Mouse (Mus musculus): Measurements from ENCODE around the gene Clcn5. TPM values are rescaled to one million over a fixed set of nuclear protein-coding genes. Genes with fewer than 3 reads are reported as not detected.

The Clcn5 gene
- total and polyA plus RNA-seq, 2 experiments = 1.1 to 7.5 TPM

DNA sequence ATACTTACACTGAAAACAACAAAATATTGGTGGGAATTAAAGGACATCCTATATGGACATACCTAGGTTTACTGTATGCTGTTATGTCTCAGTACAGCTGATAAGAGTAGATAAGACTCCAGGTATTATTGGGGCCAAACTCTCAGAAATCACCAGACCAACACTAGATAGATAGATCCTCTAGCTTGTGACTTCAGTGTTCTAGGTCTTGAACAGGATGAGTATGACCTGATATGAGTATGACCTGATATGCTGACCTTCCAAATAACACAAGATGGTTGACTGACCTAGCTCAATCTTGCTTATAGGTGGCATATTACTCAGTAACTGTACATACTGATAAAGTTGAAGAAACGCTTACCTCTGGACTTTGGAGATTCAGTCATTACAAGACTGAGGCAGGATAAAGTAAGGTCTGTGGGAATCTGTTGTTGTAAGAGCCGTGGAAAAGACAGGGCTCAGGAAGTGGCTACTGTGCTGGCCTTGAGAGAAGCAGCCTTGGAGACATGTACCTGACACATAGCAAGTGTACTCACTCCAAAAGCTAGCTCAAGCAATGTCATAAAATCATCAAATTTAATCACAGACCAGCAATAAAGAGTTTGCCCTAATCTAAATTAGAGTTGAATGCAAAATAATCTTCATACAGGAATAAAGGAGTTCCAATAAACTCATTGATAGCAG is 32.0 kb downstream of the Clcn5 start:
- H3K36me3 ChIP-seq (ENCODE audit: control insufficient read depth, insufficient read depth, low read length) = no peaks in the 10 kb centered on the region
- no peak overlapping the region for H3K27ac ChIP-seq (replicated peaks; ENCODE audit: insufficient read depth, low read depth, low read length)
- H3K4me3 ChIP-seq (ENCODE audit: insufficient read depth, low read depth, low read length) = no peak overlapping the region
- no peaks in the 10 kb centered on the region for H3K27me3 ChIP-seq (ENCODE audit: control insufficient read depth, insufficient read depth, low read length)
- H3K79me2 ChIP-seq (ENCODE audit: control insufficient read depth, insufficient read depth, low read length) = no peaks in the 10 kb centered on the region
- no peak for DNase-seq (ENCODE audit: extremely low read depth, low read depth, low spot score)
- WGBS = 82% methylated on average over 2 of the region's 2 CpGs
- H3K4me1 ChIP-seq (ENCODE audit: control insufficient read depth, insufficient read depth, low read length) = no peaks in the 10 kb centered on the region
- TF ChIP-seq CTCF (IDR thresholded peaks at IDR 0.05; ENCODE audit: low read depth, low read length) = no peak
- no peak for TF ChIP-seq POLR2A (IDR thresholded peaks at IDR 0.05; ENCODE audit: extremely low read depth, insufficient read depth, low read length)
- H3K9ac ChIP-seq (ENCODE audit: low read depth, low read length) = no peak overlapping the region

DNA sequence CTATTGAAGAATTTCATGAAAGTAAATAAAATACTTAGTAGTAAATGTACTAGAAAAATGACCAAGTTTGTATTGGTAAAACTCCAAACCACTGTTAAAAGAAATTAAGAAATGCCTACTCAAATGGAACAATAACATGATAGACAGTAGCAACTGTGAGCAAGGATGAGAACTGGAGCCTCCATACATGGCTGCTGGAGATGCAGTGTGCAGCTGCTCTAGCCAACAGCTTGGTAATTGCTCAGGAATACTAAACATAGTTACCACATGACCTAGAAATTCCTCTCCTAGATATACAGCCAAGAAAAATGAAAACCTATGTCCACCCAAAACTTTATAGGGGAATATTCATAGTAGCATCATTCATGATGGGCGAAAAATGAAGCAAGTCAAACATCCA is 36.5 kb downstream of the Clcn5 start:
- H3K36me3 ChIP-seq (ENCODE audit: control insufficient read depth, insufficient read depth, low read length) = no peaks in the 10 kb centered on the region
- H3K4me1 ChIP-seq (ENCODE audit: control insufficient read depth, insufficient read depth, low read length) = no peaks in the 10 kb centered on the region
- H3K27ac ChIP-seq (replicated peaks; ENCODE audit: insufficient read depth, low read depth, low read length) = no peak overlapping the region
- H3K4me3 ChIP-seq (ENCODE audit: insufficient read depth, low read depth, low read length) = no peak overlapping the region
- no peaks in the 10 kb centered on the region for H3K27me3 ChIP-seq (ENCODE audit: control insufficient read depth, insufficient read depth, low read length)
- 95% methylated on average over 1 of the region's 1 CpGs for WGBS
- no peaks in the 10 kb centered on the region for H3K79me2 ChIP-seq (ENCODE audit: control insufficient read depth, insufficient read depth, low read length)
- no peak for DNase-seq (ENCODE audit: extremely low read depth, low read depth, low spot score)
- no peak overlapping the region for H3K9ac ChIP-seq (ENCODE audit: low read depth, low read length)
- TF ChIP-seq CTCF (IDR thresholded peaks at IDR 0.05; ENCODE audit: low read depth, low read length) (no peak), POLR2A (IDR thresholded peaks at IDR 0.05; ENCODE audit: extremely low read depth, insufficient read depth, low read length) (no peak)

DNA sequence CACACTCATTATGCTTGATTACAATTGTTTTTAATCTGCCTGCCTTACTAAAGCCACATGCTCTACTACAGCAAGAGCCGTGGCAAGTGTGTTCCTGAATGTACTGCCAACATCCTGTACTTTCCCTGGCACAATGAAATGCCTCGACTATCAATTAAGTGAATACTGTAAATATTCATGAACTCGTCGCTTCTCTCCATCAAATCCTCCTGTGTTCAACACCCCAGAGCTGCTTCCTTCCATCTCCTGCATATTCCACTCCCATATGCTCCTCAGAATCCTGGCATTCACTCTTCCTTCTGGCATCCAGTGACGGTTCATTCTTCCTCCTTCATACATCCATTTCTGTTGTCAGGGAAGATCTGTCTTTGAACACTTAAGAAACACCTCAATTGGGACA is 39.4 kb downstream of the Clcn5 start:
- Histone ChIP-seq H3K4me1 (ENCODE audit: control insufficient read depth, insufficient read depth, low read length) (no peaks in the 10 kb centered on the region), H3K27ac (replicated peaks; ENCODE audit: insufficient read depth, low read depth, low read length) (no peak overlapping the region), H3K79me2 (ENCODE audit: control insufficient read depth, insufficient read depth, low read length) (no peaks in the 10 kb centered on the region), H3K27me3 (ENCODE audit: control insufficient read depth, insufficient read depth, low read length) (no peaks in the 10 kb centered on the region), H3K9ac (ENCODE audit: low read depth, low read length) (no peak overlapping the region), H3K4me3 (ENCODE audit: insufficient read depth, low read depth, low read length) (no peak overlapping the region), H3K36me3 (ENCODE audit: control insufficient read depth, insufficient read depth, low read length) (no peaks in the 10 kb centered on the region)
- DNase-seq (ENCODE audit: extremely low read depth, low read depth, low spot score) = no peak
- no peak for TF ChIP-seq CTCF (IDR thresholded peaks at IDR 0.05; ENCODE audit: low read depth, low read length)
- no peak for TF ChIP-seq POLR2A (IDR thresholded peaks at IDR 0.05; ENCODE audit: extremely low read depth, insufficient read depth, low read length)
- WGBS = 87% methylated on average over 5 of the region's 5 CpGs

DNA sequence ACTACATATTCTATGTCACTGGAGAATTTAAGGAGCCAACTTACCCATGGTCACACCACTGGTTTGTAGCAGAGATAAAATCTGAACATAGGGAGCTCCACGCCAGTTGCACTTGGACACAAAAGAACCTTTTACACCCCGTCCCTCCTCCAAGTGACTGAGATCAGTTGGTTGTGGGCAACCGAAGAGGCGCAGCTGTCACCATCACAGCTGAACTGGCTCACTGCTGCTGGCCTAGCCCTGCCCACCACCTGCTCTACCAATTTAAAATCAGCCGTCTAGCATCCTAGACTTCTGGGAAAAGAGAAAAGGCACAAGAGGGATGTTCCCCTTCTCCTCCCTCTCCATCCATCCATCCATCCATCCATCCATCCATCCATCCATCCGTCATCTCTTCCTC is 42.6 kb downstream of the Clcn5 start:
- H3K9ac ChIP-seq (ENCODE audit: low read depth, low read length) = no peak overlapping the region
- no peaks in the 10 kb centered on the region for H3K36me3 ChIP-seq (ENCODE audit: control insufficient read depth, insufficient read depth, low read length)
- H3K4me3 ChIP-seq (ENCODE audit: insufficient read depth, low read depth, low read length) = no peak overlapping the region
- DNase-seq (ENCODE audit: extremely low read depth, low read depth, low spot score) = no peak
- TF ChIP-seq CTCF (IDR thresholded peaks at IDR 0.05; ENCODE audit: low read depth, low read length) = no peak
- TF ChIP-seq POLR2A (IDR thresholded peaks at IDR 0.05; ENCODE audit: extremely low read depth, insufficient read depth, low read length) = no peak
- H3K27ac ChIP-seq (replicated peaks; ENCODE audit: insufficient read depth, low read depth, low read length) = no peak overlapping the region
- 99% methylated on average over 5 of the region's 6 CpGs for WGBS
- no peaks in the 10 kb centered on the region for H3K27me3 ChIP-seq (ENCODE audit: control insufficient read depth, insufficient read depth, low read length)
- H3K79me2 ChIP-seq (ENCODE audit: control insufficient read depth, insufficient read depth, low read length) = no peaks in the 10 kb centered on the region
- H3K4me1 ChIP-seq (ENCODE audit: control insufficient read depth, insufficient read depth, low read length) = no peaks in the 10 kb centered on the region

DNA sequence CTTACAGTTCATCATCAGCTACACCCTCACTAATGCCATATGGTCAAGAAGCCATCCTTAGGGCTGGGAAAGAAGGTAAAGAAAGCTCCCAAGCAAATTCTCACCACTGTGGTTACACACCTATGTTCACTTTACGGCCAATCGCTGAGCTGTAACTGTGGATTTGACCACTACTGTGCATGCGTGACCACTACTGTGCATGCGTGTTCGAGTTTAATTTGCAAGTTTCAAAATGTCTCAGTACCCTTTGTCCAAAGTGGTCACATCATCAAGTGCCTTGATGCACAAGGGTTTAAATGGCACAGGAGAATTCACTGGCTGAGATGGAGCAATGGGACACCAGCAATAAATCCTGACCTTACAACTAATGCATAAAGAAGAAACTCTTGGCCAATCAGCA is 58.0 kb downstream of the Clcn5 start:
- WGBS = 97% methylated on average over 5 of the region's 5 CpGs
- Histone ChIP-seq H3K9ac (ENCODE audit: low read depth, low read length) (no peak overlapping the region), H3K36me3 (ENCODE audit: control insufficient read depth, insufficient read depth, low read length) (no peaks in the 10 kb centered on the region), H3K79me2 (ENCODE audit: control insufficient read depth, insufficient read depth, low read length) (no peaks in the 10 kb centered on the region), H3K27ac (replicated peaks; ENCODE audit: insufficient read depth, low read depth, low read length) (no peak overlapping the region), H3K27me3 (ENCODE audit: control insufficient read depth, insufficient read depth, low read length) (no peaks in the 10 kb centered on the region), H3K4me3 (ENCODE audit: insufficient read depth, low read depth, low read length) (no peak overlapping the region), H3K4me1 (ENCODE audit: control insufficient read depth, insufficient read depth, low read length) (no peaks in the 10 kb centered on the region)
- no peak for DNase-seq (ENCODE audit: extremely low read depth, low read depth, low spot score)
- no peak for TF ChIP-seq CTCF (IDR thresholded peaks at IDR 0.05; ENCODE audit: low read depth, low read length)
- TF ChIP-seq POLR2A (IDR thresholded peaks at IDR 0.05; ENCODE audit: extremely low read depth, insufficient read depth, low read length) = no peak

GRCm38 (mm10) chrX:7260400-7261113 is 58.6 kb downstream of the Clcn5 start:
- 92% methylated on average over 5 of the region's 5 CpGs for WGBS
- Histone ChIP-seq H3K4me3 (ENCODE audit: insufficient read depth, low read depth, low read length) (no peak overlapping the region), H3K27me3 (ENCODE audit: control insufficient read depth, insufficient read depth, low read length) (no peaks in the 10 kb centered on the region), H3K27ac (replicated peaks; ENCODE audit: insufficient read depth, low read depth, low read length) (no peak overlapping the region), H3K36me3 (ENCODE audit: control insufficient read depth, insufficient read depth, low read length) (no peaks in the 10 kb centered on the region), H3K79me2 (ENCODE audit: control insufficient read depth, insufficient read depth, low read length) (no peaks in the 10 kb centered on the region), H3K9ac (ENCODE audit: low read depth, low read length) (no peak overlapping the region), H3K4me1 (ENCODE audit: control insufficient read depth, insufficient read depth, low read length) (no peaks in the 10 kb centered on the region)
- DNase-seq (ENCODE audit: extremely low read depth, low read depth, low spot score) = no peak
- TF ChIP-seq POLR2A (IDR thresholded peaks at IDR 0.05; ENCODE audit: extremely low read depth, insufficient read depth, low read length) (no peak), CTCF (IDR thresholded peaks at IDR 0.05; ENCODE audit: low read depth, low read length) (no peak)

Data from liver, adult 2 months (tissue).